In the genomic region with DNA sequence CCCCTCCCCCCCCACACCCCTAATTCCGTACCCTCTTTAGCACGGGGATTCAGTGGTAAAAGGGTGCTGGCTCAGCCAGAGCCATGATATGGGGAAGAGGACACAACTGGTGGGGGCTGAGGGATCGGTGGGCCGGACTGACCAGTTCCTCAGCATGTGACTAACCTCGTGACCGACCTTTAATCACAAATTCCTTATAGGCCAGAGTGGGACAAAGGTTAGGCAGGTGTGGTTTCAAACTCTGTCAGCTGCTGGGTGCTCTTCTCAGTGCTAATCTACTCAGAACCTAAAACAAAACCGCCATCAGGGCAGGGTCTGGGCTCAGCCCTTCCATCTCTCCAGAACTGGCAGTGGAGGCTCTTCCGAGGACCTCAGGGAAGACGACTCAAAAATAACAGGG, we compare ENCODE assay signal across 10 mouse cellular contexts. TPM values are rescaled to one million over a fixed set of nuclear protein-coding genes. Genes with fewer than 3 reads are reported as not detected.
DNase-seq lines count a peak whose midpoint lies in the region; ATAC-seq and TF ChIP-seq lines count a peak whose summit lies in the region.
"Had no signal": no experiment of that assay in that cellular context is flagged by ENCODE, and none has a peak within 500 bp of the region (broad histone marks: within the 10 kb centered on the region; RNA-seq: fewer than 3 reads in every experiment).

No protein-coding gene starts in this region.

- 29% methylated on average over 9 of the region's 9 CpGs for WGBS in liver, postnatal 0 days (ENCODE audit: insufficient replicate concordance)

- peak overlapping the region; percentile 60; the same call in 1 of the 2 replicates for H3K27ac ChIP-seq in ES-E14 (ENCODE audit: insufficient read depth, low read depth, low read length, poor library complexity, severe bottlenecking)
- peak overlapping the region; percentile 88 for H3K27ac ChIP-seq in liver, postnatal 0 days (ENCODE audit: low read depth)

- peak overlapping the region; percentile 16; the same call in 1 of the 2 replicates for H3K9ac ChIP-seq in ES-E14 (ENCODE audit: insufficient read depth, low read depth, low read length, poor library complexity, severe bottlenecking)
- no peak overlapping the region for H3K9ac ChIP-seq in liver, postnatal 0 days (replicated peaks)

- TF ChIP-seq EP300 in liver, postnatal 0 days (IDR thresholded peaks at IDR 0.05; ENCODE audit: low read depth): 0 out of 2 replicates have a peak, but pooled peaks have one; percentile 57

- H3K36me3 ChIP-seq in ES-E14 (ENCODE audit: control insufficient read depth, insufficient read depth, low read length, poor library complexity, severe bottlenecking): peaks cover 14% of the 10 kb centered on the region; the same call in 1 of the 2 replicates
- H3K36me3 ChIP-seq in liver, postnatal 0 days (replicated peaks; ENCODE audit: insufficient read depth, low read length): no peaks in the 10 kb centered on the region

- intact Hi-C loops in left cerebral cortex, postnatal 10 days (cut with DNase I): no loop called here

- ATAC-seq in granulocyte monocyte progenitor cell, adult 5-6 weeks (replicated peaks; ENCODE audit: poor library complexity, severe bottlenecking): peak; percentile 40; the same call in 1 of the 2 replicates
- peak; percentile 87 for ATAC-seq in liver, postnatal 0 days
- ATAC-seq: forebrain, embryonic 14.5 days had no signal

- H3K27me3 ChIP-seq in liver, postnatal 0 days (ENCODE audit: insufficient read depth, low read length): no peaks in the 10 kb centered on the region

- no peaks in the 10 kb centered on the region for H3K9me3 ChIP-seq in ES-E14 (ENCODE audit: control insufficient read depth, insufficient read depth, low read depth, low read length)
- H3K9me3 ChIP-seq in liver, postnatal 0 days (ENCODE audit: low read length): no peaks in the 10 kb centered on the region

- peak overlapping the region; percentile 35; the same call in 1 of the 2 replicates for H3K4me2 ChIP-seq in liver, postnatal 0 days (ENCODE audit: low read depth, low read length)

- no peak for TF ChIP-seq CTCF in liver, postnatal 0 days (IDR thresholded peaks at IDR 0.05; ENCODE audit: low read depth)

- peaks cover 2 to 22% of the 10 kb centered on the region in 2 experiments; a peak in 1 of 4 replicates for H3K4me1 ChIP-seq in ES-E14 (ENCODE audit: control insufficient read depth in 2 of 2, insufficient read depth in 2 of 2, low read length in 2 of 2, poor library complexity in 1 of 2)
- H3K4me1 ChIP-seq in liver, postnatal 0 days (ENCODE audit: insufficient read depth): no peaks in the 10 kb centered on the region; the same call in 1 of the 2 replicates

- H3K4me3 ChIP-seq in ES-E14 (ENCODE audit: insufficient read depth in 1 of 2, low read depth in 1 of 2, low read length in 2 of 2, poor library complexity in 1 of 2, severe bottlenecking in 1 of 2): no peak overlapping the region
- no peak overlapping the region for H3K4me3 ChIP-seq in liver, postnatal 0 days (ENCODE audit: low read depth, low read length)

- no peak for DNase-seq in ES-E14 (ENCODE audit: low read depth, low spot score)
- peak; percentile 67 for DNase-seq in kidney, postnatal 10 days
- DNase-seq in liver, postnatal 0 days: peak; percentile 47
- no peak for DNase-seq in embryo, embryonic 10.5 days (ENCODE audit: low spot score)
- DNase-seq in frontal cortex, postnatal 36 days (ENCODE audit: low spot score in 2 of 2): no peak
- no peak for DNase-seq in left cerebral cortex, postnatal 10 days (ENCODE audit: extremely low spot score in 1 of 2, low spot score in 2 of 2)
- DNase-seq: heart, adult 11 months; lung, postnatal 14 days had no signal

- in situ Hi-C loops in ES-E14 (cut with MboI; ENCODE audit: low sequenced_read_pairs in 2 of 2, unreplicated experiment in 2 of 2): no loop called here

TF ChIP-seq in ES-E14, 5 proteins besides CTCF, POLR2A, EP300 and RAD21:
- no peak for TF ChIP-seq MAFK (IDR thresholded peaks at IDR 0.05; ENCODE audit: insufficient read depth, low read depth, low read length)
- TF ChIP-seq ZC3H11A (IDR thresholded peaks at IDR 0.05; ENCODE audit: borderline replicate concordance, low read depth, low read length): no peak
- TF ChIP-seq HCFC1 (IDR thresholded peaks at IDR 0.05; ENCODE audit: borderline replicate concordance, insufficient read depth, low read length): no peak
- TF ChIP-seq CHD2 (IDR thresholded peaks at IDR 0.05; ENCODE audit: low read depth, low read length): no peak

RNA-seq across cellular contexts. Expression of gene Lima1, which starts 40.1 kb away (rescaled TPM):
- total RNA-seq in ES-E14 (2012; rRNA removed): 69.9 and 92.7 TPM in 2 replicates
- total RNA-seq in granulocyte monocyte progenitor cell, adult 5-6 weeks (2014; fragmentation: Nextera tagmentation): 3.5 and 13.8 TPM in 2 replicates
- 3.0 and 7.2 TPM in 2 replicates for total RNA-seq in granulocyte monocyte progenitor cell, adult 5-6 weeks (2017)
- polyA plus RNA-seq in liver, postnatal 0 days (2015; fragmentation: Nextera tagmentation; extraction: Ambion mirVana): 14.8 and 15.0 TPM in 2 replicates
- total RNA-seq in left cerebral cortex, postnatal 10 days (2021): 1 to 10 TPM; 8.2 to 9.8 TPM

Comparison
In these comparisons a context has a peak if more than half of its experiments do, and no peak if none do; other contexts are left out.
1. DNase-seq: peak in kidney, postnatal 10 days (single experiment) and liver, postnatal 0 days (single experiment); none in ES-E14 (single experiment), embryo, embryonic 10.5 days (single experiment), frontal cortex, postnatal 36 days (0 of 2) and left cerebral cortex, postnatal 10 days (0 of 2).